Mouse (Mus musculus) heart, embryonic 16.5 days (tissue): ENCODE measurements at regions not wholly inside any gene's neighbourhood (a gene's known extent, or its start where the extent isn't known, plus 50 kb on each side); places are given as distances from the start of the nearest gene placed in this dataset.
A peak's percentile ranks its signal among the peaks of the same experiment; 100 is the strongest.

ENCODE experiments used
- ATAC-seq: fragments of 200-750 bp; cut with Nextera tagmentation; replicated peaks from 2 replicates; pipeline ENCODE4 v1.8.0; 2017; ENCODE audit warnings: moderate number of reproducible peaks; ENCODE audit not compliant: insufficient read depth, low FRiP score; ENCODE audit errors: extremely low read depth
- H3K27ac ChIP-seq: fragments of 300-500 bp; sonication (generic); 2 replicates; pipeline ENCODE4 v1.5.1; 2014; ENCODE audit warnings: mild to moderate bottlenecking, low read length, control low read depth, moderate library complexity
- H3K27me3 ChIP-seq: fragments of 300-500 bp; sonication (generic); 2 replicates; pipeline ENCODE4 v1.6.1; 2014; ENCODE audit warnings: low read length, mixed read lengths; ENCODE audit not compliant: control insufficient read depth, insufficient read depth
- H3K36me3 ChIP-seq: fragments of 300-500 bp; sonication (generic); 2 replicates; pipeline ENCODE4 v1.6.1; 2014; ENCODE audit not compliant: control insufficient read depth, insufficient read depth
- H3K4me1 ChIP-seq: fragments of 300-500 bp; sonication (generic); 2 replicates; pipeline ENCODE4 v1.6.1; 2014; ENCODE audit warnings: low read length, mixed read lengths; ENCODE audit not compliant: control insufficient read depth, insufficient read depth
- H3K4me2 ChIP-seq: fragments of 300-500 bp; sonication (generic); 2 replicates; pipeline ENCODE4 v1.6.1; 2014; ENCODE audit warnings: low read depth, mild to moderate bottlenecking, control low read depth, low read length
- H3K4me3 ChIP-seq: fragments of 300-500 bp; sonication (generic); 2 replicates; pipeline ENCODE4 v1.5.1; 2014; ENCODE audit warnings: mild to moderate bottlenecking, control low read depth, low read length
- H3K9ac ChIP-seq: fragments of 300-500 bp; sonication (generic); 2 replicates; pipeline ENCODE4 v1.6.1; 2014; ENCODE audit warnings: low read length, control low read depth
- H3K9me3 ChIP-seq: fragments of 300-500 bp; sonication (generic); replicated peaks from 2 replicates; pipeline ENCODE4 v1.6.1; 2016; ENCODE audit warnings: low read length; ENCODE audit not compliant: control insufficient read depth
- WGBS: fragments of 180-500 bp; shearing (Covaris S2); extraction: QIAGEN DNeasy Blood & Tissue Kit; methylation state at CpG from one replicate; pipeline ENCODE4 v1.1.7; 2014; 5-methylcytosine and 5-hydroxymethylcytosine counted together

- Histone ChIP-seq H3K9me3 (no peaks in the 10 kb centered on the region), H3K4me3 (no peak overlapping the region), H3K4me1 (no peaks in the 10 kb centered on the region; the same call in 1 of the 2 replicates), H3K27me3 (no peaks in the 10 kb centered on the region), H3K27ac (no peak overlapping the region), H3K4me2 (no peak overlapping the region), H3K36me3 (no peaks in the 10 kb centered on the region), H3K9ac (no peak overlapping the region)
- no peak for ATAC-seq
- WGBS, result 61% methylated on average over 11 of the region's 11 CpGs
Measured at GRCm38 (mm10) chr6:140894467-140894866, 165.4 kb downstream of the Gm11077 start.

GRCm38 (mm10) chr6:140895441-140895840, 166.4 kb downstream of the Gm11077 start:
- H3K9ac ChIP-seq, result no peak overlapping the region
- WGBS, result 51% methylated on average over 2 of the region's 2 CpGs
- no peak for ATAC-seq

GRCm38 (mm10) chr6:140897111-140897510, 168.0 kb downstream of the Gm11077 start:
- Histone ChIP-seq H3K27me3 (no peaks in the 10 kb centered on the region), H3K4me1 (no peaks in the 10 kb centered on the region; the same call in 1 of the 2 replicates), H3K4me2 (0 out of 2 replicates have a peak overlapping the region, but pooled peaks have one; percentile 14), H3K9me3 (no peaks in the 10 kb centered on the region), H3K4me3 (no peak overlapping the region), H3K27ac (no peak overlapping the region), H3K9ac (no peak overlapping the region), H3K36me3 (no peaks in the 10 kb centered on the region)
- WGBS, result 36% methylated on average over 8 of the region's 8 CpGs
- ATAC-seq, result no peak

More at GRCm38 (mm10) chr6:140895441-140895840, 166.4 kb downstream of the Gm11077 start:
- Histone ChIP-seq H3K36me3 (no peaks in the 10 kb centered on the region), H3K27me3 (no peaks in the 10 kb centered on the region), H3K4me1 (no peaks in the 10 kb centered on the region; the same call in 1 of the 2 replicates), H3K4me3 (no peak overlapping the region), H3K27ac (no peak overlapping the region), H3K9me3 (no peaks in the 10 kb centered on the region), H3K4me2 (no peak overlapping the region)

GRCm38 (mm10) chr6:140924319-140924981, 195.4 kb downstream of the Gm11077 start:
- WGBS, result 54% methylated on average over 12 of the region's 12 CpGs
- no peak overlapping the region for H3K4me2 ChIP-seq
- no peak overlapping the region for H3K4me3 ChIP-seq
- no peak overlapping the region for H3K9ac ChIP-seq
- no peak for ATAC-seq
- no peak overlapping the region for H3K27ac ChIP-seq
- H3K36me3 ChIP-seq, result no peaks in the 10 kb centered on the region
- H3K9me3 ChIP-seq, result no peaks in the 10 kb centered on the region
- no peaks in the 10 kb centered on the region for H3K27me3 ChIP-seq
- no peaks in the 10 kb centered on the region for H3K4me1 ChIP-seq

GRCm38 (mm10) chr6:140927616-140928015, 198.5 kb downstream of the Gm11077 start:
- no peak overlapping the region for H3K4me2 ChIP-seq
- no peaks in the 10 kb centered on the region for H3K9me3 ChIP-seq
- H3K27ac ChIP-seq, result no peak overlapping the region
- no peaks in the 10 kb centered on the region for H3K4me1 ChIP-seq
- H3K4me3 ChIP-seq, result no peak overlapping the region
- no peak overlapping the region for H3K9ac ChIP-seq
- H3K27me3 ChIP-seq, result no peaks in the 10 kb centered on the region
- H3K36me3 ChIP-seq, result no peaks in the 10 kb centered on the region
- 74% methylated on average over 3 of the region's 3 CpGs for WGBS
- ATAC-seq, result no peak

- 59% methylated on average over 6 of the region's 6 CpGs for WGBS
- Histone ChIP-seq H3K4me3 (no peak overlapping the region), H3K9ac (no peak overlapping the region), H3K27me3 (no peaks in the 10 kb centered on the region), H3K27ac (no peak overlapping the region), H3K4me2 (no peak overlapping the region), H3K4me1 (no peaks in the 10 kb centered on the region), H3K36me3 (no peaks in the 10 kb centered on the region), H3K9me3 (no peaks in the 10 kb centered on the region)
- no peak for ATAC-seq
Measured at GRCm38 (mm10) chr6:140934286-140934685, 205.2 kb downstream of the Gm11077 start.

- no peak overlapping the region for H3K4me3 ChIP-seq
- no peak overlapping the region for H3K4me2 ChIP-seq
- H3K36me3 ChIP-seq, result no peaks in the 10 kb centered on the region
- no peaks in the 10 kb centered on the region for H3K27me3 ChIP-seq
- no peaks in the 10 kb centered on the region for H3K9me3 ChIP-seq
- no peaks in the 10 kb centered on the region for H3K4me1 ChIP-seq
- 73% methylated on average over 1 of the region's 1 CpGs for WGBS
- no peak overlapping the region for H3K9ac ChIP-seq
- no peak overlapping the region for H3K27ac ChIP-seq
- no peak for ATAC-seq
Measured at GRCm38 (mm10) chr6:140938025-140938424, 208.9 kb downstream of the Gm11077 start.

GRCm38 (mm10) chr6:140946720-140947119, 217.6 kb downstream of the Gm11077 start:
- no peaks in the 10 kb centered on the region for H3K4me1 ChIP-seq
- H3K4me3 ChIP-seq, result no peak overlapping the region
- no peak overlapping the region for H3K9ac ChIP-seq
- ATAC-seq, result no peak
- H3K9me3 ChIP-seq, result no peaks in the 10 kb centered on the region
- no peak overlapping the region for H3K4me2 ChIP-seq
- H3K27ac ChIP-seq, result no peak overlapping the region
- no peaks in the 10 kb centered on the region for H3K36me3 ChIP-seq
- 63% methylated on average over 2 of the region's 2 CpGs for WGBS
- H3K27me3 ChIP-seq, result no peaks in the 10 kb centered on the region

- Histone ChIP-seq H3K27ac (no peak overlapping the region), H3K4me1 (no peaks in the 10 kb centered on the region), H3K9ac (no peak overlapping the region), H3K9me3 (no peaks in the 10 kb centered on the region), H3K4me2 (no peak overlapping the region), H3K27me3 (no peaks in the 10 kb centered on the region), H3K4me3 (no peak overlapping the region), H3K36me3 (no peaks in the 10 kb centered on the region)
- 90% methylated on average over 6 of the region's 6 CpGs for WGBS
- ATAC-seq, result no peak
Measured at GRCm38 (mm10) chr6:140950483-140950882, 221.4 kb downstream of the Gm11077 start.
